Mouse (Mus musculus) cerebellum, adult 2 months (tissue): ENCODE measurements around the gene Atg9b.

Experiments
- CTCF ChIP-seq: fragments of 200-500 bp; IDR thresholded peaks from 2 replicates; pipeline ENCODE4 v1.5.1; 2011; ENCODE audit warnings: low read depth, mild to moderate bottlenecking, control low read depth, low read length, moderate library complexity, borderline replicate concordance; ENCODE audit not compliant: insufficient read depth
- POLR2A ChIP-seq: fragments of 200-500 bp; IDR thresholded peaks from 2 replicates; pipeline ENCODE4 v1.6.1; 2011; ENCODE audit warnings: low read length, control low read depth, borderline replicate concordance; ENCODE audit not compliant: insufficient read depth

- TF ChIP-seq POLR2A, result no peak
- TF ChIP-seq CTCF, result no peak
Measured at GRCm38 (mm10) chr5:24347186-24347875, 44.6 kb downstream of the Atg9b start.
